Mouse (Mus musculus): ENCODE results near the gene Cib2.
"Not testable (repeated sequence)": the region's sequence is repeated elsewhere in the genome, so short reads cannot be mapped to it uniquely, and the experiment has no call there.

Cib2 gene

DNA sequence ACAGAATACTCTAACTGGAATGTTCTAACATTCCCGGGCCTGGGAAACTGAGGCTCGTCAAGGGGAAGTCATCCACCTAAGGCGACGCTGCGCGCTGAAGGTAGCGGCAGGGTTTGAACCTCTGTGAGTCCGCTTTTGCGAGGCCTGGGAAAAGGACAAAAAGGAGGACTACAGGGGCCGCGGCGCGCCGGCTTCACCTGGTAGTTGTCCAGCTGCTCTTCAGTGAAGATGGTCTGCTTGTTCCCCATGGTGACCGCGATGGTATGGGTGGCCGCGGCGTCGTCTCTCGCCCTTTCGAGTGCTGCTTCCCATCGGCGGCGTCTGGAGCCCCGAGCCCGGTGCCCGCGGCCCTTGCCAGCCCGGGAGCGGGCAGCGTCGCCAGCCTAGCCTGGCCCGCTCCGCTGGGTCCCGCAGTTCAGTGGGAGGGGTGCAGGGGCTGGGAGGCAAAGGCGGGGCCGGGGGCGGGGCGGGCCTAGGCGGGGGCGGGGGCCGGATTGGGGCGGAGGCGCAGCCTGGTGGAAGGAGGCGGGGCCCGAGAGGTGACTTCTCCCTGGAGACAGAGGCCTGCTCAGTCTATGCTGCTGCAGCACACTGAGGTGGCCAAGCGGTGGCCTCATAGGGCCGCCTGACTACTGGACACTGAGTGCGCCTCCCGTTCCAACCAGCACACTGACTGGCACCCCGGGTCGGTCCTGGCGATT, at the start of gene Cib2:
Gene Cib2, minus strand, starts transcription at position 448 of the 701 bp plus-strand sequence.
- no peak for DNase-seq (ENCODE audit: low read depth)

- peak; percentile 44 for DNase-seq (ENCODE audit: low read depth)
These were observed 44.9 kb upstream of the Cib2 start for GRCm38 (mm10) chr9:54604886-54605285.

DNA sequence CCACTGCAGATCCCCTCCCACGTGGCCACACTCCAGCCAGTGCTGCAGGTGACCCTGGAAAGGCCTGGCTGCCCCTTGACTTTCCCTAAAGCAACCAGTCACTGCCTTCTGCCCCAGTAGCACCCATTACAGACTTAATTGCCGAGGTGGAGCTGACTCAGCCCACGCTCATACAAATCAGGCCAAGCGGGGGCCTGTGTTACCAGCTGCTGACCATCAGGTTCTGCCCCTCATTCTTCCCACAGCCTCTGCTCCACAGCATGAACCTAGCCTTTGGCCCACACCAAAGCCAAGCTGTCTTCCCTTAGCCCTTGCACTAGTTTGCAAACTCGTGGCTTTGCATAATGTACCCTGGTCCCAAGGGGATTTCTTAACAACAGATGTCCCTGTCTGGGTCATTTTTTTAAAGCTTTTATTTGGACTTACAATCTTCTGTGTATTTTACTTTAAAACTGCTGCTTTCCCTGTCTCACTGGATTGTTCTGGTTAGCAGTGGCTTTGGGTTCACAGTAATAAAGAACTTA, 44.2 kb upstream of the Cib2 start:
- DNase-seq (ENCODE audit: low read depth): no peak

- DNase-seq (ENCODE audit: low read depth): no peak
These were observed 42.9 kb upstream of the Cib2 start for GRCm38 (mm10) chr9:54602916-54603315.

- DNase-seq (ENCODE audit: low read depth): no peak
These were observed 42.4 kb upstream of the Cib2 start for GRCm38 (mm10) chr9:54602386-54602785.

DNA sequence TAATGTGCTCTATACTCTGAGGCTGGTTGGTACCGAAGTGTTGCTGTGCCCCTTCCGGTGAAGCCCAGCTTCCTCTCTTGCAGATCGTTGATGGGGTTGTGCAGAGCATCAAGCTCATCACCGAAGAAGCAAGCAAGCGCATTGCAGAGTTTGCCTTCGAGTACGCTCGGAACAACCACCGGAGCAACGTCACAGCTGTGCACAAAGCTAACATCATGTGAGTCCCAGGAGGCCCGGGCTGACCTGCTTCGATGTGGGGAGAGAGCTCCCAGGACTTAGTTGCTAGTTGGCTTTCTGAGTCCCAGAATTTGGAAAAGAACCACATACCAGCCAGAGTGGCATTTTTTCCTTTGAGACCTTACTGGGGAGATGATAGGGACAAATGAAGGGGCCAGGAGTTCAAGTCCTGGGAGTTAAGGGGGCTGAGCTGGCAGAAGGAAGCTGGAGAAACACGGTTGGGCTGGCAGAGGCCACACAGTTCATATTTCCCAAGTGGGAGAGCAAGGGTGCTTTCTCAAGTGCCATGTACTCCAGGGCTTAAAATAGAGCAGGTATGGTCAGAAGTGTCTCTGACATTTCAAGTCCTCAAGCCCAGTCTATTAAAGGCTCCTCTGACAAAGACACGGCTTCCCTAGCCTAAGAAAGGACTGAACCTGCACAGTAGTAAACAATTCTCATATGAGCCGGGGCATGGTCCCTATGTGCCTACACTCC, 36.9 kb upstream of the Cib2 start:
- no peak for DNase-seq (ENCODE audit: low read depth)

DNA sequence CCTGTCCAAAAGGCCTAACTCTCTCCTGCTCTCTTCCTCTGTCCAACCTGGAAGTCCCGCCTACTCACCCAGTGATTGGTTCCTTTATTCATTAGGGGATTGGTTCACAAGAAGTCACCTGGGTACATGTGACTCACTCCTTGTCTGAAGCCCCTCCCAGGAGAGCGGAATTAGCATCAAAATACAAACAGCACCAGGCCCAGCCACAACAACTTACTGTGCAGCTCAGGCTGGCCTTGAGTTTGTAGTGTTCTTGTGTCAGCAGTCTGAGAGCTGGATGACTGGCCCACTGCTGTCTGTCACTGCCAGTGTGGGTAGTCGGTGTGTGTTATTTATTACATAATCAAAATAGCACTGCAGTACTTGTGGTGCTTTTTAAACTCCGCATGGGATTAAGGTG, 33.6 kb upstream of the Cib2 start:
- DNase-seq (ENCODE audit: low read depth): not testable (repeated sequence)

DNA sequence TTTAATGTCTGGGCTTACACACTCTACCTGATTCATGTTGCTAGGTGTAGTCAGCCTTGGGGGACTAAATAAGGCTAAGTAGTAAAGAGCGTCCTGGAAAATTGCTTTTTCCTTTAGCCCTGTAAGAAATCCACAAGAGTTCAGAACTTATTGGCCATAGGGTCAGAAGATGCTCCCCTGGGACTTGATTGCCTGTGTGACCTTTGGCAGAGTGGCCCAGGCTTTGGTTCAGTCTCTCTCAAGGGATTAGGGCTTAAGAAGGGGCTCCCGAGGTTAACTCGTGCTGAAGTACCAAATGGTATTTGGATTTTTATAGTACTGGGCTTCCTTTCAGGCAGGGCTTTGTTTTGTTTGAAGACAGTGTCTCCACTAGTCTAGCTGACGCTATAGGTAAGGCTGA, 27.8 kb upstream of the Cib2 start:
- no peak for DNase-seq (ENCODE audit: low read depth)

- peak; percentile 97 for DNase-seq (ENCODE audit: low read depth)
These were observed 26.4 kb upstream of the Cib2 start, which contains the start of gene Idh3a for GRCm38 (mm10) chr9:54586199-54587061. Gene Idh3a (plus strand): TSS chr9:54586334.

DNA sequence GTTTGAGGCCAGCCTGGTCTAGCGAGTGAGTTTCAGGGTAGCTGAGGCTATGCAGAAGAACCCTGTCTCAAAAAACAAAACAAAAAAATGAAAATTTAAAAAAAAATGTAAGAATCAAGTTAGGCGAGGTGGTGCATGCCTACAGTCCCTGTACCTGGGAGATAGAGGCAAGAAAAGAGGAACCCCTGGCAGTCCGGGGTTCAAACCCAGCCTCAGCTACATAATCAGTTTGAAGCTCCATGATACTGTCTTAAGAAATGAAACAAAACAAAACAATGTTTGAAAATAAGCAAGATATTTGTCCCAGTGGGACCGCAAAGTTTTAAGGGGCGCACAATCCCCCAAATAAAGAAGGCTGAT, 25.8 kb upstream of the Cib2 start:
- no peak for DNase-seq (ENCODE audit: low read depth)

- DNase-seq (ENCODE audit: low read depth): not testable (repeated sequence)
These were observed 24.1 kb upstream of the Cib2 start for GRCm38 (mm10) chr9:54584127-54584526.

DNA sequence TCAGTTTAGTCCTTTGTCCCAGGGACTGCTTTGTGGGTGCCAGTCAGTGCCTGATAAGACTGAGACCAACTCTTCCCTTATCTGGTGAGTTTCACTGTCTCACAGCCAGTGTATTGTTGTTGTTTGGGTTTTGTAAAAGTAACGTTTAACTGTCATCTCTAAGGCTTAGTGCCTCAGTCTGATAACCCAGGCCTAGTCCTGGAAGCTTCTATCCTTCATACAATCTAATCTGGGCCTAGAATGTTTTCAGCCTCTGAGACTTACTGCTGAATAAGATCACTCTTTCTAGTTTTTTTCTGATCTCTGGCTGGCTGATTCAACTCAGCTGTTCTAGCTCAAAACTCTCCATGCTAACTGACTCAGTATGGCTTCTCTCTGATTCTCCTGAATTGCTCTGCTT, 23.7 kb upstream of the Cib2 start:
- no peak for DNase-seq (ENCODE audit: low read depth)

- DNase-seq (ENCODE audit: low read depth): no peak
These were observed 11.3 kb upstream of the Cib2 start for GRCm38 (mm10) chr9:54571130-54571839.

DNA sequence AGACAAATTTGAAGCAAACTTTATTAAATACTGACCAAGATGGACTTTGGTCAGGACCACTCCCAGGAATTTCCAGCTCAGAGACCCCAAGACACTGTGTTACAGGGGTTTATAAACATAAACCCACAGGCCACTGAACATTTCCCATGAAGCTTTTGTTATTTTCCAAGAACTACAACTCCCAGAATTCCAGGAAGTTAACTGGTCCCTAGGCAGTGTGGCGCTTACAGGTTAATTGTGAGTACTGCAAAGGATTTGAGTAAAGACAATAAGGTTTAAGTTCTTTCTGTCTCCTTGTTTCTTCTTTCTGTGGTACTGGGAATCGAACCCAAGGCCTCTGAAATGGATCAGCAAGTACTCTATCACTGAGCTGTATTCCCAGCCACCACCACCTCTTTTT, 8.7 kb upstream of the Cib2 start:
- DNase-seq (ENCODE audit: low read depth): no peak

- DNase-seq (ENCODE audit: low read depth): no peak
These were observed 6.9 kb upstream of the Cib2 start for GRCm38 (mm10) chr9:54566958-54567357.

DNA sequence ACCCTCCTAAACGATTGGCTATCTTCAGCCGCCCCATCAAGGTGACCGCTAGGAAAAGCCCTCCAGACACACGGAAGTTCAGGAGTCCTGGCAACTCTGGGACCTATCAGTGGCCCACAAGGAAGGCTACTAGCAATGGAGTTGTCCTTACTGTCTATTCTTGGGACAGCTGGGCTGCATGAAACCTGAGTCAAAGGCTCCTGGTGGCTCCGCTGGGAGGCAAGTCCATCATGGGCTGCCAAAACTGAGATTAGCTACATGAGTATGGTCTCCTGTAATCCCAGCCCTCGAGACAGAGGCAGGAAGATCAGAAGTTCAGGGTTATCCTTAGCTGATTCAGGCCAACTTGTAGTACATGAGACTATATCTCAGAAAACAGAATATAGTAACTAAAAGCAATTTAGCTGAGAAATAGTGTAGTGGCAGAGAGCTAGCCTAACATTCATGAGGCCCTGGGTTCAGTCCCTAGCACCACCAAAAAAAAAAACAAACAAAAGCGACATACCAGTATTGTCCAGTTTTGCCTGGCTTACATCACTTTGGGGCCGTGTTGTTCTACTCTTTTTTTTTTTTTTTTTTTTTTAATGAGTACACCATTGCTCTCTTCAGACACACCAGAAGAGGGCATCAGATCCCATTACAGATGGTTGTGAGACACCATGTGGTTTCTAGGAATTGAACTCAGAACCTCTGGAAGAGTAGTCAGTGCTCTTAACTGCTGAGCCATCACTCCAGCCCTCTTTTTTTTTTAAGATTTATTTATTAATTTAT, 998 bp upstream of the Cib2 start:
- DNase-seq (ENCODE audit: low read depth): no peak

DNA sequence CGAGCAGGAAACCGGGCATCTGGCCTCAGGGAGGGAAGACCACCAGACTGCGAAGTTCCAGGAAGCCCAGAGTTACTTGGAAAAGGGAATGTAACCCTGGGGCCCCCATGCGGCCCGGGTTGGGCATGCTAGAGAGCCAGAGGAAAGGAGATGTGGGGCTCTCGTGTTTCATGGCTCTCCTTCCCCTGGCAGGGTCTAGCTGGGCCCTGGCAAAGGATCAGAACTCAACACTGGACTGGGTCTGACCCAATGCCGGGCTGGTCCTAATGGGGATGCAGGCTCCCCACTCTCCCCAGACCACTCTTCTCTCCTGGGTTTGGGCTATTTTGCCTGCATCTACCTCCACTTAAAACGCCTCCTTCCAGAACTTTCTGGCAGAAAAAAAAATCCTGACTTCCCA, 1.3 kb downstream of the Cib2 start:
- no peak for DNase-seq (ENCODE audit: low read depth)

DNA sequence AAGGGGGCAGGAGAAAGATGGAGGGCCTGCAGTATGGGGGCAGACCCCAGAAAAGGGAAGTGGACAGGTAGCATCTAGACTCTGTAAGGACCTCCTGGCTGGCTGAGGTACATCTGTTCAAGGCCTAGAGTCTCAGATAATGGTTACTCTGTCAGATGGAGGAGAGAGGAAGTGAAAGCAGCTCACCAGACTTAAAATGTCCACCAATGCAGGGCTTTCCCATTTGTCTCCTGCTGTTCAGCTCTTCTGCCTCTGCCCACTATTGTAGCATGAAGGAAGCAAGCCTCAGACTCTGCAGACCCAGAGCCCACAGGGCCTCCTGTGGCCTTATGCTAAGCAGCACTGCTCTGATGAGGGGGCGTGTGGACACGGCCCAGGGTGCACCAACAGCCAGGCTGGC, 5.0 kb downstream of the Cib2 start:
- DNase-seq (ENCODE audit: low read depth): no peak

- peak; percentile 49 for DNase-seq (ENCODE audit: low read depth)
These were observed 7.6 kb downstream of the Cib2 start for GRCm38 (mm10) chr9:54552409-54552808.

DNA sequence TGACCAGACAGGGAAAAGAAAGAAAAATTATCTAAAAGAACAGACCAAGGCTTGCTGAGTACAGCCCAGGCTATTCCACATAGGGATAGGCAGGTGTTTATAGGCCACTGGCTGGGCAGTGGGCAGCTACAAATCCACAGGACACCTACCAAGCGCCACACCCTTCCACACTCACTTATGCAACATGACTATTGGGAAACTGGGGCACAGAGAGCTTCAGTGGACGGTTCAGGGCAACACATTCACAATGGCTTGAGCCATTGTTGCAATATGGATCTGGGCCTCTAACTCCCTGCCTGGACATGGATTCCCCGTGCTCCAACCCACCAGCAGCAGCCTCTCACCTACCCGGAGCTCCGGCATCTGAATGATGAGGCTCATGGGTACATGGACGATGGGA, 10.6 kb downstream of the Cib2 start:
- DNase-seq (ENCODE audit: low read depth): no peak

- peak; percentile 62 for DNase-seq (ENCODE audit: low read depth)
These were observed 12.5 kb downstream of the Cib2 start for GRCm38 (mm10) chr9:54547536-54547935.

Data from 416B (cell line).